Mouse (Mus musculus) E14TG2a.4 (cell line): Measurements from ENCODE around the gene Zbtb20.

Experiments used
- CTCF ChIP-seq: conservative IDR thresholded peaks from 2 replicates; pipeline ENCODE4 v1.5.1; 2014; ENCODE audit warnings: low read length
- POU5F1 ChIP-seq: IDR thresholded peaks from 2 replicates; pipeline ENCODE4 v1.6.1; 2014; ENCODE audit warnings: low read length, borderline replicate concordance

DNA sequence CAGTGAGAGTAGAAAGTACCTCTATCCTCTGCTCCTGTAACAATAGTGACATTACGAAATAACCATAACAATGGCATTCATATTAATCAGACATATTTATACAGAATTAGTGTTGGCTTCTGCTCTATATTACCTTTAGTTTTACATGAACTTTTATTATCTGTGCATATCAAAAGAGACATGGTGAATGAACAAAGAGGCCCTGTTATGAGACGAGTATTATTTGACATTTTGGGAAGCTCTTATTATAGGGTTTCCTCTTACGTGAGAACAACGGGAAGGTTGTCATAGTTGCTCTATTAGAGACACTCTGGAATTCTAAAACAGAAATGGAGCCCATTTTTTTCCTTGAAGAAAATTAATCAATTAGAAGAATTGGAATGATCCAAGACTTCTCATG lies 161.6 kb downstream of the Zbtb20 start:
- TF ChIP-seq CTCF (no peak), POU5F1 (no peak)
